Mouse (Mus musculus) induced T-regulatory cell, adult 2 months (primary cell): ENCODE data around the gene Cdc42ep3.

Experiments
- DNase-seq: peaks from one replicate; pipeline ENCODE4 v3.0.0-alpha.2; 2012; ENCODE audit warnings: low read depth

Cdc42ep3 gene

DNA sequence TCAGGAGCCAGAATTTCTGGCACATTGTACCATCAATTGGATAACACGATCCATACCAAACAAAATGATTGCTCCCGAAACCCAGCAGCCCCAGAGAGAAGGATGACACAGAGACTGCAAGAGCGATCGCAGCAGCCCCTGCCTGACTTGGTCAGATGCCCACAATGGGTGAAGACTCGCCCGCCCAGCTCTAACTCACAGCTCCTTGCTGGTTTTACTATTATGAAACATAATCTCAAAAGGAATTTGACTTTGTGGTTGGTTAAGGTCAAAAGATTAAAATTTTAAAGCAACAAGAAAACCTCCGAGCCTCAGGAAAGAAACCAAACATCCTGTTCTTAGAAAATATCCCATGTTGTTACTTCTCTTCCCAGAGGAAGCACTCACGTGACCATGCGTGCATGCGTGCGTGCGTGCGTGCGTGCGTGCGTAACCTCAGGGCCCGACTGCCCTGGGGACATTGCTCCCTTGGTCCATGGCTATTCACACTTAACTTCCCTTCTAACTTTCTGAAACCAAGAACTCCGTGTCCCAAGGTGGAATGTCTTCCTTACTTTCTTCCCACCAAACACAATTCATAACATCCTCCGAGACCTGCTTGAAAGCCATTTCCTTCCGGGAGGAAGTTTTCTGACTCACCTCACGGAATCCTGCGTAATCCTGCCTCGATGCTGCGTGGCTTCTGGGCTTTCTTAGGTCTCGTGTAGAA is 9.7 kb downstream of the Cdc42ep3 start:
- no peak for DNase-seq

- DNase-seq: no peak
Measured at GRCm38 (mm10) chr17:79343334-79343946, 11.5 kb downstream of the Cdc42ep3 start.

DNA sequence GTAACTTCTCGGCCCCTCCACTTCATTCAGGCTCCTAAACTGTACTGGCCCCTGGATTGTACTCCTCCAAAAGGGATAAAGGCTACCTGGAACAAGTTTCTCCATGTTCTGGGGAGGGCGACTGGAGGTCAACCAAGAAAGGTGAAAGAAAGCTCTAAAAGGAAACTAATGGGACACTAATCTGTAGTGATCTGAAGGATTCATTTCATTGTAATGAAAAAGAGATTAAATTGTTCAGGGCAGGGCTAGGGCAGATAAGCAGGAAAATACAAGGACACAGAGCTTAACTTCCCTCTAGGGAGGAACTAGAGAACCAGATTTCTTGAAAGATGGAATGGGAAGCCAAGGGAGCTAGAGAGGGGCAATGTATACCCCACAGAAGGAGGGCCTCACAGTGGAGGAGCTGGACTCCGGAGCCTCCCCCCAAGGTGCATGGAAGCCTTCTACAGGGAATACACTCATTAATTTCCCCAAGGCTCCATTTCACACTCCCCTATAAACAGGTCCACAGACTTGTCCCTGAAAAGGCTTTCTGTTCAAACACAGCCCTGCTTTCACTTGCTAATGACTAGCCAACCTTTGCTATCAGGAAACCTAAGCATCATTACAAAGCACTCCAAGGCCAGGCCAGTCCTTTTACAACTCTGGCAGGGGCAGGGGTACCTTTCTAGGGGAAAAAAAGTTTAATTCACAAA is 12.1 kb downstream of the Cdc42ep3 start:
- DNase-seq: no peak

GRCm38 (mm10) chr17:79341946-79342470 is 12.9 kb downstream of the Cdc42ep3 start:
- no peak for DNase-seq

- DNase-seq: no peak
Measured at GRCm38 (mm10) chr17:79337494-79337893, 17.4 kb downstream of the Cdc42ep3 start.

- DNase-seq: no peak
Measured at GRCm38 (mm10) chr17:79334701-79335100, 20.2 kb downstream of the Cdc42ep3 start.

DNA sequence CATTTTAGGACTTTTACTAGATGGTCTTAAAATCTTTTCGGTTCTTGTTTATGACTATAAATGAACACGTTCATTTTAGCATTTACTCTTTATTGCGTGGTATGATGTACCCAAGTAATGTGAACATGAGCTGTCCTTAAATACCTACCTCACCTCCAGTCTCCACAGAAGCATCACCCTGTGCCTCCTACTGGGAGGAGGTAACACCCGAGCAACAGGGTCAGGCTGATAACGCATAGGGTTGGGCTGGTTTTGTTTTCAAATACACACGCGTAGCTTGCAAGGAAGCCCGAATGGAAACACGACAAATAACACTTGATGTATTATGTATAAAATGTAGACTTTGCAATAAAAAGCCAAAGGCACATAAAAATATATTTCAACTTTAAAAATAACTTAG is 21.2 kb downstream of the Cdc42ep3 start:
- DNase-seq: no peak

- DNase-seq: no peak
Measured at GRCm38 (mm10) chr17:79332864-79333263, 22.0 kb downstream of the Cdc42ep3 start.

DNA sequence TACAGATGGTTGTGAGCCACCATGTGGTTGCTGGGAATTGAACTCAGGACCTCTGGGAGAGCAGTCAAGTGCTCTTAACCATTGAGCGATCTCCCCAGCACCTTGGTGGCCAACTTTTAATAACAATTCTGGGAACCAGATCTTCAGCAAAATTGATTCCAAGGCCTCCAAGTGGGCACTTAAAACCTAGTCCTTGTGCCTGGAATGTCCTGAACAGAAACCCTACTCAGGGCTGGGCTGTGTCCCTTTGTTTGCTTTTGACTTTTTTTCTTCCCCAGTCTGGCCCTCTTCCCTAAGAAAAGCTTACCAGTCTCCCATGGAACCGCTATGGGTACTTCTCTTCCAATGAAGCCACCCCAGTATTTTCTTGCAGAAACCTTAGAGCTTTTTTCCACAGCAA is 24.5 kb downstream of the Cdc42ep3 start:
- DNase-seq: no peak

GRCm38 (mm10) chr17:79326868-79327376 is 28.0 kb downstream of the Cdc42ep3 start:
- no peak for DNase-seq

DNA sequence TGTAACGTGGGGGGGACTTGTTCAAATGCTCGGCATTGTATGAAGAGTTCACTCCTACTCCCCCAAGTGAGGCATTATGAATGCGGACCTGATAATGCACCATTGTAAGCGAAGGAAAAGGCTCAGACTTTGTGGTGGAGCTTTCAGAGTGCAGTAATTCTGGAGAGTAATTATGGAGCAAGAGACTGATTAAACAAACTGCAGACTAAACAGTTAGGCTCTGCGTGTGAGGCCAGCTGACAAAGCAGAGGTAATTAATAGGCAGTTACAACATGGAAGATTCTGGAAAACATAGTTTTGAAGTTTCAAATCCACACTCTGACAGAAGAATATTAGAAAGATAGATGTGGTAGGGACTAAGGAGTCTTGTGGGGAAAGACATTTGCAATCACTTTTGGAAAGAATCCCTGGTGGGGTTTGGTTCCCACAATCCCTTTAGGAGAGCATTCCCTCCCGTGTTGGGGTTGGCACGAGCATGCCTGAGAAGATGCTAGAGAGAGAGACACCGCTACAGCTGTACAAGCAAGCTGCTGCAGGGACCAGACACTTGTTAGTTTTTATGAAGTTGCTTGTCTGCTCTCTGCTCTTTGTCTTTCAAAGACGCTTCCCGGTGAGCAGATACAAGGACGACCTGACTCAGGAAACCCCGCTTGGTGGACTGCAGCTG is 37.7 kb downstream of the Cdc42ep3 start:
- DNase-seq: no peak

- DNase-seq: no peak
Measured at GRCm38 (mm10) chr17:79315415-79316094, 39.3 kb downstream of the Cdc42ep3 start.

DNA sequence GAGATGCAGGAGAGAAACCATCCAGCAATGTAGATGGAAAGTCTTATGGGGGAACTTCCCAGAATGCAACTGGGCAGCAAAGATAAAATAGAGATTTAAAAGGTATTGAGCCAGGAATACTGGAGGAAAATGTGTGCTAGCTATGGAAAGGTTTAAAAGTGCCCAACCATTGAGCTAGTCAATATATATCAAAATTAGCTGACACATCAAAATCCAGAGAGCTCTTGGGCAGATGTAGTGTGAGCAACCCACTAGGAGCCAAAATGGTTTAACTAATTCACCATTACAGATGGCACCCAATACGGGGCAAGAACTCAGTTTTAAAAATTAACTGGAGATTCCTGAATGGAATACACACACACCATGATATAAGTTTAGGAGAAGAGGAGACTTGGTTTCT is 44.4 kb downstream of the Cdc42ep3 start:
- no peak for DNase-seq

DNA sequence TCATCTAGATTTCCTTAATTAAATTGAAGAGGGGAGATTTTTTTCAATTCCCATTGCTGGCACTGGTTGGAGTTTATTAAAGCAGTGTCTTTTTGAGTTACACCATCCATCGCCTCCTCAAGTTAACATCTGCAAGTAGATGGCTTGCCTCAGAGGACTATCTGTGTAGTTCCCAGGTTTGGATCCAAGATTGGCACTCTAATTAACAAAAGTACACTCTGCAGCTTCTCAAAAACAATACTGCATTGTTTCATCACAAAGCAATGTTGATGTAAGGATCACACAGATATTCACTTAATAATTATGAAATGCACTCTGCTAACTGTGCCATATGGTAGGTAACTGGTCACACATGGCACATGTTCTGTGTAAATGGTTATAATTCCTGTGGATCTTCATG is 45.4 kb downstream of the Cdc42ep3 start:
- DNase-seq: no peak

GRCm38 (mm10) chr17:79305644-79306043 is 49.2 kb downstream of the Cdc42ep3 start:
- no peak for DNase-seq

DNA sequence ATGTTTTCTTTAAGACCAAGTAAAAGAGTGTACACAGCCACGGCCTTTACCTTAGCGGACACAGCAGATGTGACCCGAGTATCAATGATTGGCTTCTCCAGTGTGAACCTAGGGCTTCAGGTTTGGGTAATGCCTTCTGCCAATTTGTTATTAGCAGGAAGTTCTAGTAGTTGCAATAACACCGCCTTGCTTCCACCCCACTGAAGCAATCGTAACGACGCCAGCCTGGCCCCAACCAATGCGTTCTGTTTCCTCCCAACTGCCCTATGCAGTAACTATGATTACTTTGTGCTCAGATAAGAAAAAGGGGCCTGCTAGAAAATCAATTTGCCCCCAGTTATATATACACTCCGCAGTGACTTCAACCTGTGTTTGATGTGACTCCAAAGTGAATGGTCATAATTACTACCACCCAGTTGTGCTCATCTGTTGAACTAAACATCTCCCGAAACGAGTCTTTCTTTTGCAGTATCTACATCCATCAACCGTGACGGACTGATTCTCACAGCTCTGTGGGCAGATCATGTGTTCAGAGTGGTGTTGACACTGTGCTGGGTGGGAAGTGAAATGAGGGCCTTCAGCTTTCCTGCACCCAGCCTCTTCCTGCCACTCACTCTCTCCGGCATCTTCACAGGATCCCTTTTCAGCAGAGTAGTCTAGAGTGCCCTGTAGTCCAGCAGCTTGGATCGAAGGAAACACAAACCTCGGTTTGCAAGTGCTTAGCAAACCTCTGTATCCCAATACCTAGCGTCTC is 51.0 kb downstream of the Cdc42ep3 start:
- no peak for DNase-seq

- DNase-seq: no peak
Measured at GRCm38 (mm10) chr17:79303238-79303637, 51.7 kb downstream of the Cdc42ep3 start.

- DNase-seq: no peak
Measured at GRCm38 (mm10) chr17:79299925-79300324, 55.0 kb downstream of the Cdc42ep3 start.

GRCm38 (mm10) chr17:79298968-79299367 is 55.9 kb downstream of the Cdc42ep3 start:
- DNase-seq: no peak

DNA sequence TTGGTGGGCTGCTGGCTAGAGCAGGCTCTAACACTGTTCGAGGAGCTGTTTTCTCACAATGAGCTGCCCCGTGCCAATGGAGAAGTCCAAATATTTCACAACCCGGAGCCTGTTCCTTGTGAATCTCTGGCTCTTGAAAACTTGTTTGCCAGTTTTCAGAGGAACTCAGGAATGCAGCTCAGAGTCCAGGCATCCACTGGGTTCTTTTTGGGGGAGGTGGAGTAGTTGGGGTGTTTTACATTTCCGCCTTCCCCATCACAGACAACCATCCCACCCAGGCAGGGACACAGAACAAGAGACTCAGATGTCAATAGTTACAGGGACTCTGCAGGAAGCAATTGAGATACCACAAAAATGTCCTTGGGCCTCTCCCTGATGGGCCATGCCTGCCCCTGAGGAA is 59.0 kb downstream of the Cdc42ep3 start:
- DNase-seq: no peak

DNA sequence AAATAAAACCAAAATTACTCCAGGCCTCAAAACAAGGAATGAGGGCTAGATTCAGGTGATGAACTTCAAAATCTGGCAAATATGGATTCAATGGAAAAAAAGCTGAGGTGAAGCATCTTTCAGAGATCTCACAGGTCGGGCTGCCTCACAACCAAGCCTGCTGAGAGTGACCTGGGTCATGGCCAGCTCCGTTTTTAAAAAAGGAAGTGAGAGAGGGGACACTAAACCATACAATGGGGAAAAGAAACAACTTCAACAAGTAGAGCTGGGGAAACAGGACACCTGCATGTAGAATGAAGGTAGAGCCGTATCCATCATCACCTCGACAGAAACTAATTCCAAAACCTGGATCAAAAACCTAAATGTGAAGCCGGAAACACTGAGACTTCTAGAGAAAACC is 63.2 kb downstream of the Cdc42ep3 start:
- DNase-seq: no peak
